Mouse (Mus musculus) cerebellum, postnatal 14 days (tissue): ENCODE data around the gene Uqcr11.

ENCODE experiments used
- DNase-seq, 2 experiments: peaks; one replicate each; pipeline ENCODE4 v3.0.0; 2021; ENCODE audit warnings: mixed read lengths in 2 of 2

Gene Uqcr11

GRCm38 (mm10) chr10:80398174-80398535, 8.5 kb downstream of the Uqcr11 start:
- no peak for DNase-seq

- DNase-seq = peak in 1 of 2 experiments; percentile 32
Observed at GRCm38 (mm10) chr10:80397524-80398173, 9.0 kb downstream of the Uqcr11 start.

- DNase-seq = no peak
Observed at GRCm38 (mm10) chr10:80396822-80397523, 9.7 kb downstream of the Uqcr11 start.

GRCm38 (mm10) chr10:80395025-80395627, 11.5 kb downstream of the Uqcr11 start:
- DNase-seq = no peak

GRCm38 (mm10) chr10:80392687-80393086, 13.9 kb downstream of the Uqcr11 start:
- no peak for DNase-seq

GRCm38 (mm10) chr10:80390697-80391096, 15.9 kb downstream of the Uqcr11 start:
- DNase-seq = no peak

GRCm38 (mm10) chr10:80389185-80389708, 17.4 kb downstream of the Uqcr11 start:
- DNase-seq = no peak

GRCm38 (mm10) chr10:80388731-80389130, 17.9 kb downstream of the Uqcr11 start:
- DNase-seq = no peak

GRCm38 (mm10) chr10:80387522-80387959, 19.1 kb downstream of the Uqcr11 start, which contains the start of gene Mex3d:
TSS of gene Mex3d (minus strand) at chr10:80387659.
- peak; percentile 95 to 96 for DNase-seq

GRCm38 (mm10) chr10:80386735-80387471, 19.7 kb downstream of the Uqcr11 start:
- DNase-seq = peak; percentile 52 to 62

- DNase-seq = peak; percentile 55 to 64
Observed at GRCm38 (mm10) chr10:80385811-80386734, 20.6 kb downstream of the Uqcr11 start.

- peak; percentile 65 to 75 for DNase-seq
Observed at GRCm38 (mm10) chr10:80385310-80385709, 21.3 kb downstream of the Uqcr11 start.

GRCm38 (mm10) chr10:80384709-80385108, 21.9 kb downstream of the Uqcr11 start:
- DNase-seq = no peak

GRCm38 (mm10) chr10:80384115-80384639, 22.5 kb downstream of the Uqcr11 start:
- DNase-seq = no peak

- peak; percentile 46 to 68 for DNase-seq
Observed at GRCm38 (mm10) chr10:80383431-80383830, 23.2 kb downstream of the Uqcr11 start.

- no peak for DNase-seq
Observed at GRCm38 (mm10) chr10:80382641-80383365, 23.8 kb downstream of the Uqcr11 start.

- DNase-seq = peak; percentile 47 to 84
Observed at GRCm38 (mm10) chr10:80377716-80378115, 28.9 kb downstream of the Uqcr11 start.

- peak; percentile 97 to 99 for DNase-seq
Observed at GRCm38 (mm10) chr10:80376160-80376559, 30.5 kb downstream of the Uqcr11 start.

GRCm38 (mm10) chr10:80374063-80374462, 32.6 kb downstream of the Uqcr11 start:
- peak; percentile 91 to 92 for DNase-seq

- no peak for DNase-seq
Observed at GRCm38 (mm10) chr10:80372706-80373105, 33.9 kb downstream of the Uqcr11 start.

- no peak for DNase-seq
Observed at GRCm38 (mm10) chr10:80371983-80372382, 34.6 kb downstream of the Uqcr11 start.
